Mouse (Mus musculus) forelimb bud, embryonic 11.5 days (tissue): ENCODE data around the gene C2cd6.

ENCODE experiments used
- DNase-seq: peaks from one replicate; pipeline ENCODE4 v3.0.0-alpha.2; 2012; ENCODE audit warnings: low read depth, low spot score

Gene C2cd6

DNA sequence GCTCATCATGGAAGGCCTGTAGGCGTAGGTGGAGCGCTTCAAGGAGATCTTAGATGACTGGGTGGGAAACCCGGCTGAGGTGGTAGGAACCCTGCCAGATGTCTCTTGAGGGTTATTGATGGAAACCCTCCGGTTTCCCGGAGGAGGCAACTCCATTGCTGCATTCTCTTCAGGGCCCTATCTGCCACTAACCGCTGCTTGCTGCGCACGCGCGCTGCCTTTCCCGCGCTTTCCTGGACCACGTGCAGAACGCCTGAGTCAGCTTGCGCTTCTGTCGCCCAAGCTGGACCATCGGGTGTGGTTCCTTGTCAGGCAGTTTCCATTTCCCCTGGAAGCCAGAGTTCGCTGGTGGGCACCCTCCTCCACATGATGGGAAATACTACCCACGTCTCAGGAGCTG is at the start of gene C2cd6:
TSS of gene C2cd6 (minus strand) at position 196 of the 400 bp plus-strand sequence.
- DNase-seq, result no peak

- peak; percentile 67 for DNase-seq
These were observed 48.1 kb upstream of the C2cd6 start for GRCm38 (mm10) chr1:59142809-59143208.

DNA sequence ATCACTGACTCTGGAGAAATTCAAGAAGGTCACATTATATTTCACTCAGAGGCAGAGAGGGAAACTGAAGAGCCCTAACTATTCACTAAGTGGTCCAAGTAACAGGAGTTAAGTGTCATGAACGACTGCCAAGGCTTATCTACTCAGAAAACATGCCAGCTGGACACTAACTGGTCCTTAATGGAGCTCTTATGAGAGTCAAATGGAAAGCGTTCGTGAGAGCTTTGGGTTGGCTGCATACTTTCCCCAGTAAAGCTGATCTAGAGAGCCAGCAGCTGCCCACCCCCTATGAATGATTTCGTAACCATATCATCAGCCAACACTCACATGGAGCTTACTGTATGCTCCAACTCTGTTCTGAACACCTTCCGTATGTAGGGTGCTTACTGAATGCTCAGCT is 39.7 kb upstream of the C2cd6 start:
- no peak for DNase-seq

- DNase-seq, result no peak
These were observed 34.2 kb upstream of the C2cd6 start for GRCm38 (mm10) chr1:59128879-59129278.

GRCm38 (mm10) chr1:59125558-59125957 is 30.9 kb upstream of the C2cd6 start:
- no peak for DNase-seq

DNA sequence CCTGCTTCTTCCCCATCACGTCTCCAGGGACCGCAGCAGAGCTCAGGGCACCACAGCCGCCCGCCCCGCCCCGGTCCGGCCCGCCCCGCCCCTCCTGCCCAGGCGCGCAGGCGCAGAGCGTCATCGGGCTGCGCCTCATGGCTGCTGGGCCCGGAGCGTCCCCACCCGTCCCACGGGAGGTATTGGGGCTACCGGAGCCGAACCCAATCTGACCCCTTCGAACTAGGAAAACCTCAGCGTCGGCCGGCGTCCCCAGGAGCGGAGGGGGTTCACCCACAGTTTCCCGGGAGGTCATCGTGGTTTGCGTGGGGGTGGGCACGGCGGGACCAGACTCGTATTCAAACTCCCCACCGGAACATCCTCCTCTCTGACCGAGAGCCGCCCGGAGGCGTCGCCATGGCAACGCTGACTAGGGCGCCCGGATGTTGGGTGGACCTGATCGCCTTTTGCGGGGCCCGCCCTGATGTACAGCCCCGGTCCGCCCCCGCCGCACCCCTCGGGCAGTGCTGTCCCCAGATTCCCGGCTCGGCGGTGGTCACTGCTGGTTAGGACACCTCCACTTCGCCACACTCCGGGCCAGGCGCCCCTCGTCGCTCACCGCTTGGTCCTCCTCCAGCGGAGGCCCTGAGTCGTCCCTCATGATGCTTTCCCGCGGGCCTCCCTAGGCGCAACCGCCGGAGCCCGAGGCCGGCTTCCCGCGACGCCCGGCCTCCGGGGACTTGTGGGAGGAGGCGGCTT is 25.2 kb upstream of the C2cd6 start, which contains the start of gene Tmem237:
TSS of gene Tmem237 (minus strand) at position 689 of the 738 bp plus-strand sequence.
- DNase-seq, result peak; percentile 83

DNA sequence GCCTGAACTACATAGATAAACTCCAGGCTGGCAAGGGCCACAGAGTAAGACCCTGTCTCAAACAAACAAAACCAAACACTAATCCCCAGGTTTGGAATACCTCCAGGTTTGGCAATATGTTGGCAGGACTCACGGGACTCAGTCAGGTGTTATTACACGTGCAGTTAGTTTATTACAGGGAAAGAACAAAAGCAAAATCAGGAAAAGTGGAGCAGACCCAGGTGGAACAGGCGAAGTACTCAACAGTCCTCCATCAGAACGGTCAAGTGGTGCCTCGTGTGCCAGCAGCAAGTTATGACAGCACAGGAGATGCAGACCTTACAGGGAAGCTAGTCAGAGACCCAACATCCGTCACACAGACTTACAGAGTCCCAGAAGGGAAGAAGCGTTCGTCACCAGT is 15.8 kb upstream of the C2cd6 start:
- DNase-seq, result no peak

GRCm38 (mm10) chr1:59102071-59102470 is 7.4 kb upstream of the C2cd6 start:
- no peak for DNase-seq

GRCm38 (mm10) chr1:59101020-59101419 is 6.3 kb upstream of the C2cd6 start:
- DNase-seq, result no peak

DNA sequence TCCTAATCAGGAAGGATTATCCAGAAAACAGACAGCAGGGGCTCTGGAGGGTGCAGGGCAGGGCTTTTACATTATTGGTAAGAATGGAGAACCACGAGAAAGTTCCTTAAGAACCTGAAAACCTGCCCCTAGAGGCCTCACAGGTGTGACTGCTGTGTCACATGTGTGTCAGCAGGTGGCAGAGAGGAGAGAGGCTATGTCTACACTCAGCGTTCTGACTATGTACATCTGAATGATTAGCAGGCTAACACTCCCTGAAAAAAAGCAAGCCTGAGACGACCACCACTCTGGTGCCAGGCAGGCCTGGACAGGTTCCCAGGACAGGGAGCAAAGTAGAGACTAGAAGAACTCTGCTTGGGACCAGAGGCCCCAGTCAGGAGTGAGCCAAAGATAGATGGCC is 23.8 kb downstream of the C2cd6 start:
- no peak for DNase-seq

- DNase-seq, result peak; percentile 25
These were observed 26.7 kb downstream of the C2cd6 start for GRCm38 (mm10) chr1:59067976-59068375.

DNA sequence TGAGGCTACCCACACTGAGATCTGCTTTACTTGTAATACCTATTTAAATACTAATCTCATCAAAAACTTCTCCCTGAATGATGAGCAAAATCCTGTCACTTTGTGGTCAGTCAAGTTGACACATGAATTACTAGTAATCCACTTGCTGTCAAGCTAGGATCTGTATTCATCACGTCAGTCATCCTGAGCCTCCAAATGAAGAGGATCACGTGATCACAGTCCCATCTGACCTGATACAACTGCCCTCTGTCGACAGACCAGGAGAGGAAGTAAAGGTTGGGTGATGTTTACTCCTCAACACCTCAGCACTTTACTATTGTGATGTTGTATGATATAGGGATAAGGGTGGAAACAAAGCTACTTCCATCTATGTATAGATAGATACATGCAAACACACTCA is 31.0 kb downstream of the C2cd6 start:
- DNase-seq, result no peak

DNA sequence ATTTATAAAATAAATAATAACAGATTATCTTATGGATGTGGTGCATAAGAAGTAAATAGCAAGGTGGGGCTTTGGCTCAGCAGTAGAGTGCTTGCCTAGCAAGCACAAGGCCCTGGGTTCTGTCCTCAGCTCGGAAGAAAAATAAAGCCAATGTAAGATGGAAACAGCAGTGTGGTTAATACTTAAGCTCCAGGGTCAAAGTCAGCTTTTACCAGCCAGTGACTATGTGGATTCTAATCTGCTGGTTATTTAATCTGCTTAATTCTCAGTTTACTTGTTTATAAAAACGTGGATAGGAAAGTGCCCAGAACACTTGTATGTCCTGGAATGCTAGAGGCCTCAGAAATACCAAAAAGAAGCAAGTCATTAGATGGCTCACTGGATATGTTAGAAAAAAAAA is 37.7 kb downstream of the C2cd6 start:
- DNase-seq, result no peak

GRCm38 (mm10) chr1:59051306-59051705 is 43.4 kb downstream of the C2cd6 start:
- no peak for DNase-seq

GRCm38 (mm10) chr1:59037723-59038122 is 57.0 kb downstream of the C2cd6 start:
- no peak for DNase-seq

DNA sequence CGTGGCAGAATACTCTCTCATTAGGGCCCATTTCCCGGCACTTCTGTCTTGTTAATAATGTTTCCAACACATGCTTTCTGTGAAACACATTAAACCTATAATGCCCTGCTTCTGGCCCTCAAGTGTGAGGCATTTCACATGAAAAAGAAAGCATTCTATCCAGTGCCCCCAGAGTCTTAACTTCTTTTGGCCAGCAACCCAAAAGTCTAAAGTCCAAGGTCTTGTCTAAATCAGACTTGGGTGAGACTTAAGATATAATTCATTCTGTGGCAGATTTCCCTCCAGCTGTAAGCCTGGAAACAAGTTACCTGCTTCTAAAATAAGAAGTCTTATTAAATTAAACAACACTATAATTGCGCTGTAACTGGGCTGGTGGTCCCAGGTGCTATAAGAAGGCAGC is 73.1 kb downstream of the C2cd6 start:
- DNase-seq, result no peak

DNA sequence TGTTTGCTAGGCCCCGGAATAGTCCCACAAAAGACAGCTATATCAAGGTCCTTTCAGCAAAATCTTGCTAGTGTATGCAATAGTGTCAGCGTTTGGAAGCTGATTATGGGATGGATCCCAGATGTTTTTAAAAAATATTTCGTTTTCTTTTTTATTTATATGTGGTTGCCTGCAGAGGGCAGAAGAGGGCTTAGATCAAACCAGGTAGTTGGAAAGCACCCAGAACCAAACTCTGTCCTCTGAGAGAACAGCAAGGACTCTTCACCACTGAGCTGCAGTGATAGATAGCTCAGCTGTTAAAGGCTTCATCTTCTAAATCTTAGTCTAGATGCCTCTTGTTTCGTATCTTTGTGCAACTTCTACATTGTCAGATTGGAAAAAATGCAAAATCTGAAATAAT is 85.5 kb downstream of the C2cd6 start:
- DNase-seq, result no peak
